Mouse (Mus musculus): ENCODE results near the gene Pax5. TPM values are rescaled to one million over a fixed set of nuclear protein-coding genes. Genes with fewer than 3 reads are reported as not detected.

The Pax5 gene
- 0.84 and 1.00 TPM in 2 replicates for polyA plus RNA-seq (2012; rRNA removed)

DNA sequence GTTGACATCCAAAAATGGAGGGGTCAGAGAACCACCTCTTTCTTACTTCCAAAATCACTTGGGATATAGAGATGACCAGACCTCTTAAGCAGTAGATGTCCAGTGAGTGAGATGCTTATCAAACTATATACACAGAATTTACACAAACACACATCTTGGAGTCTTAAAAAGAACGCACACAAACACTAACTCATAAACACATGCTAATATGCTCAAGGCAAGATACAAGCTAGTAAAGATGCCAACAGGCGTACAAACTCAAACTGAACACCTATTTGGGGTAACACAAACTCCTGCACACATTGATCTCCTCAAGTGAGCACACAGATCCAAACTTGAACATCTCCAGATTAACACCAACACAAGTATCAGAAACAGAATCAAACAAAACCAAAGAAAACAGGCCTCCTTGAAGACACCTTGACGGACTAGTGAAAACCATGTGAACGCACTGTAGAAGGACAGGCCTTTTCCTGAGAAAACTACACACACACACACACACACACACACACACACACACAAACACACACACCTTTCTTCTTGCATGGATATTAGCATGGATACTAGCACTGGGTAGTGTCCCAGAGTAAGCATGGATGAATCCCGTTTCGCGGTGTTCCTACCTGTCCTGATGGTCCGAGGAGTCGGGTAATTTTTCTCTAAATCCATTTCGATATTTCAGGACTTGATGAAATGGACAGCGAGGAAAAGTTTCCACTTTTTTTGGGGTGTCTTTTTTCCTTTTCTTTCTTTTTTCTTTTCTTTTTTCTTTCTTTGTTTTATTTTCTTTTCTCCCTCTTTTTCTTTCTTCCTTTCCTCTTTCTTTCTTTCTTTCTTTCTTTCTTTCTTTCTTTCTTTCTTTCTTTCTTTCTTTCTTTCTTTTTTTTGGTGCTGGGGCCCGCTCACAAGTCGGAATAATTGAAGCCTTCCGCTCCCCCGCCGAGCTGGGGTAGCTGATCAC, at the start of gene Pax5:
TSS of gene Pax5 (minus strand) at position 748 of the 961 bp plus-strand sequence.

DNA sequence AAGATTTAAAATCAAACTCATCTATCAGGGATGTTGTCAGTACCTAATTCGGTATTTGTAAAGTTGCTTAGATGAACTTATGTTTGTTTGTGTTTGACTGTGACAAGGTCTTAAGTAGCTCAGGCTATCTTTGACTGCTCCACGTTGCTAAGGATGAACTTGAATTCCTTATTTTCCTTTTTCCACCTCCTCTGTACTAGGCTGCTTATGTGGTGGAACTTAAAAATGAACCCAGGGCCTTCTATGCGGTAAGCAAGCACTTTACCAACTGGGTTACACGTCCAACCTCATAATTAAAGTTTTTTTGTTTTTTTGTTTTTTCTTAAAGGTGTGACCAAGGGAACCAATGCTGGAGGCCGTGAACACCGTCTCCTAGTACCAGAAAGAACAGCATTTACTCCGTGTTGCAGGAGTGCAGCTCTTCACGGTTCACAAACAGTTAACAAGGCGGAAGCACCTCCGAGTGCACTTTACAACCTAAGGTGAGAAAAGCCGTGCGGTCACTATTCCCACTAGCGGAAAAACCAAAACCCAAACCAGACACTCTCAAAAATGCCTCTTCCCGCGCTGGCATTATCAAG, 45.4 kb upstream of the Pax5 start, which contains the start of gene Zcchc7:
TSS of gene Zcchc7 (plus strand) at position 325 of the 581 bp plus-strand sequence.

Other genes starting within 250 kb of the Pax5 start
- 9.0 and 10.0 TPM in 2 replicates for gene Zcchc7, start 45.4 kb upstream of the Pax5 start, polyA plus RNA-seq (2012; rRNA removed)

Data from liver, embryonic 18 days (tissue).